ENCODE assay signal across 10 mouse cellular contexts in genomic region chr2:26570034-26570433, GRCm38 (mm10). TPM values are rescaled to one million over a fixed set of nuclear protein-coding genes. Genes with fewer than 3 reads are reported as not detected.
DNase-seq lines count a peak whose midpoint lies in the region; ATAC-seq and TF ChIP-seq lines count a peak whose summit lies in the region.
"Had no signal": no experiment of that assay in that cellular context is flagged by ENCODE, and none has a peak within 500 bp of the region (broad histone marks: within the 10 kb centered on the region; RNA-seq: fewer than 3 reads in every experiment).

No protein-coding gene starts in this region.

- WGBS in forebrain, postnatal 0 days: 3% methylated on average over 3 of the region's 3 CpGs
- WGBS in forebrain, embryonic 15.5 days: under 1% methylated on average over 3 of the region's 3 CpGs

- no peaks in the 10 kb centered on the region for H3K36me3 ChIP-seq in forebrain, postnatal 0 days (ENCODE audit: insufficient read depth)
- no peaks in the 10 kb centered on the region for H3K36me3 ChIP-seq in forebrain, embryonic 15.5 days

- peaks cover 7% of the 10 kb centered on the region; the same call in 1 of the 2 replicates for H3K4me1 ChIP-seq in forebrain, postnatal 0 days (ENCODE audit: insufficient read depth)
- peaks cover 11% of the 10 kb centered on the region for H3K4me1 ChIP-seq in forebrain, embryonic 15.5 days

- peak; percentile 87 for TF ChIP-seq CTCF in forebrain, postnatal 0 days (IDR thresholded peaks at IDR 0.05; ENCODE audit: low read depth)

- H3K9ac ChIP-seq in forebrain, postnatal 0 days: no peak overlapping the region
- H3K9ac ChIP-seq in forebrain, embryonic 15.5 days (replicated peaks): no peak overlapping the region

- peak; percentile 14; the same call in 1 of the 2 replicates for ATAC-seq in forebrain, postnatal 0 days
- ATAC-seq in forebrain, embryonic 15.5 days (replicated peaks): no peak
- ATAC-seq in megakaryocyte progenitor cell, adult 5-6 weeks (replicated peaks; ENCODE audit: poor library complexity): peak; percentile 47; the same call in 1 of the 2 replicates

- peak; percentile 65 for DNase-seq in forebrain, postnatal 0 days
- DNase-seq in 416B (ENCODE audit: low read depth) (peak; percentile 69), ZHBTc4 (ENCODE audit: low read depth, low spot score) (peak; percentile 85)
- DNase-seq in heart, adult 8-10 months (ENCODE audit: low spot score): peak; percentile 75
- peak; percentile 61 for DNase-seq in layer of hippocampus, postnatal 14 days (ENCODE audit: low spot score in 2 of 2)
- DNase-seq in c-Kit-positive CD71-positive TER-119-positive erythroid progenitor cells, embryonic 14.5 days (ENCODE audit: low spot score): no peak

- H3K27ac ChIP-seq in forebrain, postnatal 0 days (ENCODE audit: low read depth, low read length): no peak overlapping the region
- H3K27ac ChIP-seq in forebrain, embryonic 15.5 days (replicated peaks): no peak overlapping the region

- H3K27me3 ChIP-seq in forebrain, postnatal 0 days (ENCODE audit: insufficient read depth, low read length): no peaks in the 10 kb centered on the region
- no peaks in the 10 kb centered on the region for H3K27me3 ChIP-seq in forebrain, embryonic 15.5 days

- no peak overlapping the region for H3K4me3 ChIP-seq in forebrain, postnatal 0 days (ENCODE audit: low read depth, low read length)
- H3K4me3 ChIP-seq in forebrain, embryonic 15.5 days: no peak overlapping the region

- no peak overlapping the region for H3K4me2 ChIP-seq in forebrain, postnatal 0 days (ENCODE audit: low read depth)
- H3K4me2 ChIP-seq in forebrain, embryonic 15.5 days (replicated peaks): no peak overlapping the region

- no peaks in the 10 kb centered on the region for H3K9me3 ChIP-seq in forebrain, postnatal 0 days (ENCODE audit: low read length)
- no peaks in the 10 kb centered on the region for H3K9me3 ChIP-seq in forebrain, embryonic 15.5 days

RNA-seq across cellular contexts. Expression of gene Egfl7, which starts 9.8 kb away (rescaled TPM):
- 63.9 and 64.6 TPM in 2 replicates for total RNA-seq in forebrain, postnatal 0 days (2014; rRNA removed)
- polyA plus RNA-seq in forebrain, postnatal 0 days (2015; fragmentation: Nextera tagmentation; extraction: Ambion mirVana): 52.8 and 67.3 TPM in 2 replicates
- 46.4 and 56.9 TPM in 2 replicates for polyA plus RNA-seq in forebrain, embryonic 15.5 days (2015; fragmentation: Nextera tagmentation; extraction: Ambion mirVana)
- total RNA-seq in heart, adult 8-10 months (2022): 100 to 1,000 TPM; 122 to 172 (median 148) TPM
- total RNA-seq in layer of hippocampus, postnatal 14 days (2021): 10 to 100 TPM; 80.2 to 84.1 TPM
- 29.9 and 58.3 TPM in 2 replicates for total RNA-seq in megakaryocyte progenitor cell, adult 5-6 weeks (2015)
- 24.6 and 24.9 TPM in 2 replicates for total RNA-seq in megakaryocyte progenitor cell, adult 5-6 weeks (2017)

RNA-seq across cellular contexts. Expression of gene Gm20532, which starts 16.4 kb away (rescaled TPM):
- total RNA-seq in forebrain, postnatal 0 days (2014; rRNA removed): not detected in 2 replicates
- polyA plus RNA-seq in forebrain, postnatal 0 days (2015; fragmentation: Nextera tagmentation; extraction: Ambion mirVana): not detected in 2 replicates
- not detected in 2 replicates for polyA plus RNA-seq in forebrain, embryonic 15.5 days (2015; fragmentation: Nextera tagmentation; extraction: Ambion mirVana)
- total RNA-seq in heart, adult 8-10 months (2022): not detected
- total RNA-seq in layer of hippocampus, postnatal 14 days (2021): not detected
- not detected in 2 replicates for total RNA-seq in megakaryocyte progenitor cell, adult 5-6 weeks (2015)
- total RNA-seq in megakaryocyte progenitor cell, adult 5-6 weeks (2017): not detected in 2 replicates
- total RNA-seq: adrenal gland, postnatal 36 days; left cerebral cortex, postnatal 10 days had no signal

RNA-seq across cellular contexts. Expression of gene Agpat2, which starts 34.2 kb away (rescaled TPM):
- total RNA-seq in forebrain, postnatal 0 days (2014; rRNA removed): 7.8 and 10.0 TPM in 2 replicates
- polyA plus RNA-seq in forebrain, postnatal 0 days (2015; fragmentation: Nextera tagmentation; extraction: Ambion mirVana): 4.8 and 6.2 TPM in 2 replicates
- 3.4 and 3.9 TPM in 2 replicates for polyA plus RNA-seq in forebrain, embryonic 15.5 days (2015; fragmentation: Nextera tagmentation; extraction: Ambion mirVana)
- total RNA-seq in heart, adult 8-10 months (2022): 10 to 100 TPM; 51.1 to 65.9 (median 60.8) TPM
- 1 to 10 TPM; 1.2 to 1.9 TPM for total RNA-seq in layer of hippocampus, postnatal 14 days (2021)
- 47.8 and 50.3 TPM in 2 replicates for total RNA-seq in megakaryocyte progenitor cell, adult 5-6 weeks (2015)
- total RNA-seq in megakaryocyte progenitor cell, adult 5-6 weeks (2017): 43.5 and 52.3 TPM in 2 replicates

RNA-seq across cellular contexts. Expression of gene Notch1, which starts 53.6 kb away (rescaled TPM):
- total RNA-seq in forebrain, postnatal 0 days (2014; rRNA removed): 23.8 and 38.7 TPM in 2 replicates
- polyA plus RNA-seq in forebrain, postnatal 0 days (2015; fragmentation: Nextera tagmentation; extraction: Ambion mirVana): 5.0 and 6.8 TPM in 2 replicates
- polyA plus RNA-seq in forebrain, embryonic 15.5 days (2015; fragmentation: Nextera tagmentation; extraction: Ambion mirVana): 22.6 and 26.1 TPM in 2 replicates
- total RNA-seq in heart, adult 8-10 months (2022): 10 to 100 TPM; 22.2 to 36.5 (median 29.1) TPM
- 10 to 100 TPM; 35.4 to 45.2 TPM for total RNA-seq in layer of hippocampus, postnatal 14 days (2021)
- 15.5 and 19.0 TPM in 2 replicates for total RNA-seq in megakaryocyte progenitor cell, adult 5-6 weeks (2015)
- total RNA-seq in megakaryocyte progenitor cell, adult 5-6 weeks (2017): 8.8 and 9.3 TPM in 2 replicates

RNA-seq across cellular contexts. Expression of gene Fam69b, which starts 58.2 kb away (rescaled TPM):
- total RNA-seq in forebrain, postnatal 0 days (2014; rRNA removed): 193 and 214 TPM in 2 replicates
- 143 TPM in 2 replicates for polyA plus RNA-seq in forebrain, postnatal 0 days (2015; fragmentation: Nextera tagmentation; extraction: Ambion mirVana)
- polyA plus RNA-seq in forebrain, embryonic 15.5 days (2015; fragmentation: Nextera tagmentation; extraction: Ambion mirVana): 111 and 121 TPM in 2 replicates
- total RNA-seq in heart, adult 8-10 months (2022): 10 to 100 TPM; 15.0 to 26.6 (median 20.9) TPM
- 10 to 100 TPM; 73.3 to 76.4 TPM for total RNA-seq in layer of hippocampus, postnatal 14 days (2021)
- 2.8 and 4.8 TPM in 2 replicates for total RNA-seq in megakaryocyte progenitor cell, adult 5-6 weeks (2015)
- total RNA-seq in megakaryocyte progenitor cell, adult 5-6 weeks (2017): 9.2 and 9.4 TPM in 2 replicates
